Mouse (Mus musculus) hindbrain, embryonic 13.5 days (tissue): ENCODE results near the gene Dcaf10. TPM values are rescaled to one million over a fixed set of nuclear protein-coding genes. Genes with fewer than 3 reads are reported as not detected.

ENCODE experiments used
- ATAC-seq: fragments of 200-750 bp; cut with Nextera tagmentation; 2 replicates; pipeline ENCODE4 v1.8.0; 2017; ENCODE audit warnings: moderate TSS enrichment; ENCODE audit not compliant: low FRiP score
- H3K27ac ChIP-seq: fragments of 300-500 bp; sonication (generic); 2 replicates; pipeline ENCODE4 v1.5.1; 2015; ENCODE audit warnings: inconsistent platforms, mild to moderate bottlenecking, moderate library complexity
- H3K27me3 ChIP-seq: fragments of 300-500 bp; sonication (generic); 2 replicates; pipeline ENCODE4 v1.6.1; 2015; ENCODE audit warnings: mild to moderate bottlenecking, inconsistent platforms
- H3K36me3 ChIP-seq: fragments of 300-500 bp; sonication (generic); 2 replicates; pipeline ENCODE4 v1.6.1; 2015; ENCODE audit warnings: mild to moderate bottlenecking, inconsistent platforms
- H3K4me1 ChIP-seq: fragments of 300-500 bp; sonication (generic); replicated peaks from 2 replicates; pipeline ENCODE4 v1.6.1; 2015; ENCODE audit warnings: inconsistent platforms
- H3K4me2 ChIP-seq: fragments of 300-500 bp; sonication (generic); 2 replicates; pipeline ENCODE4 v1.6.1; 2015; ENCODE audit warnings: inconsistent platforms, mild to moderate bottlenecking, moderate library complexity
- H3K4me3 ChIP-seq: fragments of 300-500 bp; sonication (generic); 2 replicates; pipeline ENCODE4 v1.5.1; 2015; ENCODE audit warnings: mild to moderate bottlenecking, inconsistent platforms
- H3K9ac ChIP-seq: fragments of 300-500 bp; sonication (generic); 2 replicates; pipeline ENCODE4 v1.6.1; 2015; ENCODE audit warnings: mild to moderate bottlenecking, inconsistent platforms
- H3K9me3 ChIP-seq: fragments of 300-500 bp; sonication (generic); 2 replicates; pipeline ENCODE4 v1.6.1; 2016; ENCODE audit warnings: inconsistent platforms
- WGBS: fragments of 180-500 bp; shearing (Covaris S2); methylation state at CpG from one replicate; pipeline ENCODE4 v1.1.7; 2015; 5-methylcytosine and 5-hydroxymethylcytosine counted together
- microRNA-seq: library from miRNA; unstranded; fragments of <30 nt; microRNA quantifications from one replicate; pipeline ENCODE4, GENCODE M21; 2016
- polyA plus RNA-seq: library from polyadenylated mRNA; unstranded; fragments of >200 nt; fragmentation: Nextera tagmentation; extraction: Ambion mirVana; gene quantifications from 2 replicates; pipeline ENCODE4 v1.2.1, GENCODE M21; 2015

Gene Dcaf10
- polyA plus RNA-seq, 1 experiment from 2014 or later, result 8.2 TPM

DNA sequence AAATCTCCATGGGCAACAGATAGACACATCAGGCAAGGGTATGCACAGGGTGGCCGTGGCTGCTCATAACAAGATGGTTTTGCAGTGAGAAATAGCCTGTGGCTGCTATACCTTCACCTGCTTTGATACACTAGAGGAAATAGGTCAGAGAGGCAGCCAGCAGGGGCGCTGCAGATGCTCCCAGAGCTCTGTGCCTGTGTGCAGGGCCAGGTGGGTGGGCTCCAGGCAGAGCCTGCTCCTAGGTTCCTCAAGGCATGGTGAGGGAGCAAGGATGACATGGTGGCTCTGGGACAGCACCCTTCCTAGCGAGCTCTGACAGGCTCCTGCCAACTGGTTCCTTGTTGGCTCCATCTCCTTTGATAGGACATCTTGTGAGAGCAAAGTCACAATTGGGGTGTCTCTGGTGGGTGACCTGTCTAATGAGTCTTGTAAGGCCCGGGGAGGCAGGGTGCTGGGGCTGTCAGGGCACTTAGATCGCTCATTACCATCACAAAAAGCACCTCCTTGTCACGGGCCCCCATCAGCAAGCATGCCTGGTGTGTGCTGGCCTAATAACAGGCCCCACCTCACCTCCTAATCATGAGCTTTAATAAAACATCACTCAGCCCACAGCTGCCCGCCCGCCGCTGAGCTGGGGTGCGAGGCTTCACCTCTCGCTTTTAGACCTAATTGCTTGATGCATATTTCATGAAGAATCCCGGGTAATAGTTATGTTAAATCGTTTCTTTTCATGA is 85.0 kb downstream of the Dcaf10 start:
- 31% methylated on average over 13 of the region's 13 CpGs for WGBS
- Histone ChIP-seq H3K27me3 (0 out of 2 replicates have a peak, but pooled peaks cover 6% of the 10 kb centered on the region), H3K4me2 (no peak overlapping the region), H3K4me1 (peaks cover 52% of the 10 kb centered on the region), H3K9ac (0 out of 2 replicates have a peak overlapping the region, but pooled peaks have one; percentile 11), H3K9me3 (no peaks in the 10 kb centered on the region), H3K27ac (no peak overlapping the region; the same call in 1 of the 2 replicates), H3K36me3 (no peaks in the 10 kb centered on the region), H3K4me3 (no peak overlapping the region)
- peak; percentile 19; the same call in 1 of the 2 replicates for ATAC-seq

Small RNA genes lying within 50 kb of the gene (microRNA-seq; reads per million reads assigned to microRNA genes)
- gene Gm25692, result not detected

Other genes starting within 250 kb of the Dcaf10 start
- gene Tomm5, start 234.0 kb upstream of the Dcaf10 start, polyA plus RNA-seq, result 159 and 163 TPM in 2 replicates
- 1.2 and 1.3 TPM in 2 replicates for gene Frmpd1, start 157.2 kb upstream of the Dcaf10 start, polyA plus RNA-seq
- 22.4 and 24.0 TPM in 2 replicates for gene Trmt10b, start 45.0 kb upstream of the Dcaf10 start, polyA plus RNA-seq
- gene Exosc3, start 631 bp downstream of the Dcaf10 start, polyA plus RNA-seq, result 42.5 and 44.6 TPM in 2 replicates
- 71.2 and 74.8 TPM in 2 replicates for gene Slc25a51, start 66.7 kb downstream of the Dcaf10 start, polyA plus RNA-seq
- 3.8 and 5.7 TPM in 2 replicates for gene Shb, start 190.4 kb downstream of the Dcaf10 start, polyA plus RNA-seq